Mouse (Mus musculus) C2C12 (cell line): Measurements from ENCODE around the gene Kif26b. TPM values are rescaled to one million over a fixed set of nuclear protein-coding genes. Genes with fewer than 3 reads are reported as not detected.

Experiments used
- H3K27me3 ChIP-seq: one replicate; pipeline ENCODE4 v1.6.1; 2011; ENCODE audit not compliant: control insufficient read depth, insufficient read depth, insufficient read length
- H3K36me3 ChIP-seq: one replicate; pipeline ENCODE4 v1.6.1; 2011; ENCODE audit not compliant: control insufficient read depth, insufficient read depth
- H3K4me3 ChIP-seq: one replicate; pipeline ENCODE4 v1.5.1; 2011; ENCODE audit warnings: mild to moderate bottlenecking, control low read depth; ENCODE audit not compliant: poor library complexity, insufficient read depth, severe bottlenecking
- H3K79me2 ChIP-seq: one replicate; pipeline ENCODE4 v1.6.1; 2011; ENCODE audit not compliant: control insufficient read depth, insufficient read depth
- H3K79me3 ChIP-seq: one replicate; pipeline ENCODE4 v1.6.1; 2011; ENCODE audit warnings: low read depth, control low read depth
- H3ac ChIP-seq: one replicate; pipeline ENCODE3; 2011; ENCODE audit warnings: low read depth; ENCODE audit not compliant: control insufficient read depth, insufficient read length
- CEBPB ChIP-seq: IDR thresholded peaks from one replicate; pipeline ENCODE4 v1.6.1; 2011; ENCODE audit warnings: low read depth, mild to moderate bottlenecking, control low read depth, moderate library complexity
- CTCF ChIP-seq: IDR thresholded peaks from one replicate; pipeline ENCODE4 v1.5.1; 2011; ENCODE audit not compliant: control insufficient read depth, insufficient read depth, insufficient read length
- FOSL1 ChIP-seq: IDR thresholded peaks from one replicate; pipeline ENCODE4 v1.8.0; 2011; ENCODE audit warnings: mild to moderate bottlenecking, low read length; ENCODE audit not compliant: poor library complexity, insufficient read depth, severe bottlenecking
- MAX ChIP-seq: IDR thresholded peaks from one replicate; pipeline ENCODE4 v1.6.1; 2011; ENCODE audit warnings: mild to moderate bottlenecking, control low read depth
- MYOD1 ChIP-seq: IDR thresholded peaks from one replicate; pipeline ENCODE4 v1.6.1; 2011; ENCODE audit warnings: low read depth; ENCODE audit not compliant: control insufficient read depth, insufficient read length
- MYOG ChIP-seq: IDR thresholded peaks from one replicate; pipeline ENCODE4 v1.6.1; 2011; ENCODE audit not compliant: control insufficient read depth, insufficient read length; ENCODE audit errors: extremely low read depth
- USF1 ChIP-seq: IDR thresholded peaks from one replicate; pipeline ENCODE4 v1.6.1; 2011; ENCODE audit warnings: low read depth, mild to moderate bottlenecking, control low read depth, moderate library complexity
- polyA plus RNA-seq: library from polyadenylated mRNA; unstranded; fragments of >200 nt; fragmentation: generic; extraction: Trizol; gene quantifications from one replicate; pipeline ENCODE4 v1.2.1, GENCODE M21; 2012; ENCODE audit warnings: missing spikeins

The Kif26b gene
- polyA plus RNA-seq, 1 experiment: 1.8 TPM

- no peak for TF ChIP-seq CEBPB
- no peak for TF ChIP-seq MYOG
- TF ChIP-seq MAX: no peak
- no peak for TF ChIP-seq USF1
- TF ChIP-seq CTCF: no peak
- TF ChIP-seq FOSL1: no peak
- TF ChIP-seq MYOD1: no peak
- Histone ChIP-seq H3K36me3 (no peaks in the 10 kb centered on the region), H3K79me3 (no peaks in the 10 kb centered on the region), H3K27me3 (no peaks in the 10 kb centered on the region), H3K79me2 (no peaks in the 10 kb centered on the region), H3K4me3 (no peak overlapping the region), H3ac (no peak overlapping the region)
Measured at GRCm38 (mm10) chr1:178840311-178840710, 311.4 kb downstream of the Kif26b start.

- Histone ChIP-seq H3K4me3 (no peak overlapping the region), H3K27me3 (peaks cover 4% of the 10 kb centered on the region), H3K36me3 (no peaks in the 10 kb centered on the region), H3K79me2 (no peaks in the 10 kb centered on the region), H3ac (no peak overlapping the region), H3K79me3 (no peaks in the 10 kb centered on the region)
- no peak for TF ChIP-seq MYOD1
- TF ChIP-seq MAX: no peak
- TF ChIP-seq USF1: no peak
- no peak for TF ChIP-seq CTCF
- TF ChIP-seq FOSL1: no peak
- no peak for TF ChIP-seq CEBPB
- no peak for TF ChIP-seq MYOG
Measured at GRCm38 (mm10) chr1:178844839-178845238, 315.9 kb downstream of the Kif26b start.

DNA sequence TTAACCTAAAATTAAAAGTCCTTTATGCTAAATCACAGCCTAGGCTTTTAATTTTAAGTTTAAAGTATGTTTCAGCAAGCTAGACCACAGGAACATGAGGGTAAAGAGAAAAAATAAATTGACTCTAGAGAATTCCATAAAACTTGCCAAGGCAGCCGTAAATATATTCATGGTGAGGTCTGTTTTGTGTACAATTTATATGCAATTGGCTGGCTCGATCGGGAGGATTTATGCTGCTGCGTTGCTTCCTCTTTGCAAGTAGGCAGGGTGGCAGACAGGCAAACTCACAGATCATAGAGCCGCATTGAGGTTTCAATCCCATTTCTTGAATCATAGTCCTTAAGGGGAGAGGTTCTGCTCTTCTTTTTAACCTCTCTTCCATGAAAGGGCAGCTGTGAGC is 318.6 kb downstream of the Kif26b start:
- no peaks in the 10 kb centered on the region for H3K79me3 ChIP-seq
- no peak for TF ChIP-seq MAX
- no peak for TF ChIP-seq CEBPB
- no peak for TF ChIP-seq MYOD1
- TF ChIP-seq CTCF: no peak
- no peaks in the 10 kb centered on the region for H3K36me3 ChIP-seq
- H3ac ChIP-seq: no peak overlapping the region
- H3K79me2 ChIP-seq: no peaks in the 10 kb centered on the region
- H3K4me3 ChIP-seq: no peak overlapping the region
- H3K27me3 ChIP-seq: peaks cover 4% of the 10 kb centered on the region

DNA sequence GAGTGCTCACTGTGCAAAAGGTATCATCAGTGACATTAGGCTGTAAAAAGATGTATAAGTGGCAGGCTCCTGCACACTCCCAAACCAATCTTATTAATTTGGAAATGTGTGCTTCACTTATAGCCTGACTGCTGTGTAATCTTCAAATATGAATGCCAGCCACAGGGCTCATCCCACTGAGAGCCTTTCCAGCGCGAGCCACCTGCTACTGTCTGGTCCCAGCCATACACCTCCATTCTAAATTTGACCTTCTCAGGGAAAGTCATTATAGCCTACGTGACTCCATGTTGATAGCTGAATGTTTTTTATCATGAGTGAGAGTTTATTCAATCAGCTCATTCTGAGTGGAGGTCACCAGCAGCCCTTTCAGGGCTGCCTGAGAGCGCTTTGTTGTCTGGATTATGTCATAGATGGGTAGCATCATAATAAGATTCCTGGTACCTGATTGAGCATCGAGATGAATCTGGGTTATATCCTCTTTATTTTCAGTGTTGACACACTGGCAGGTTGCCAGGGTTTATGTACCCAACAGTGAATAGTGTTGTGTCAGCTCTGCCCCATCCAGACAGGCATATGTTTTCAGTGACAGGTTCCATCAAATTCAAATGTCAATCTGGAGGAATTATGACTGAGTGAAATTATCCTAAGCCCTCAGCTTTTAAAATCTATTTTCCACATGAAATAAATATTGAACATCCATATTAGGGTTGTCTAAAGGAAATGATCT is 319.6 kb downstream of the Kif26b start:
- no peaks in the 10 kb centered on the region for H3K79me2 ChIP-seq
- H3K4me3 ChIP-seq: no peak overlapping the region
- peaks cover 4% of the 10 kb centered on the region for H3K27me3 ChIP-seq
- H3K79me3 ChIP-seq: no peaks in the 10 kb centered on the region
- H3ac ChIP-seq: no peak overlapping the region
- no peak for TF ChIP-seq MAX
- no peak for TF ChIP-seq FOSL1
- no peak for TF ChIP-seq USF1
- no peak for TF ChIP-seq CTCF
- no peak for TF ChIP-seq CEBPB
- TF ChIP-seq MYOG: no peak
- TF ChIP-seq MYOD1: no peak
- no peaks in the 10 kb centered on the region for H3K36me3 ChIP-seq

- Histone ChIP-seq H3K27me3 (peaks cover 4% of the 10 kb centered on the region), H3ac (no peak overlapping the region), H3K79me2 (no peaks in the 10 kb centered on the region), H3K4me3 (no peak overlapping the region), H3K79me3 (no peaks in the 10 kb centered on the region), H3K36me3 (no peaks in the 10 kb centered on the region)
- no peak for TF ChIP-seq USF1
- TF ChIP-seq MYOG: no peak
- no peak for TF ChIP-seq CTCF
- TF ChIP-seq FOSL1: no peak
- TF ChIP-seq MAX: no peak
- no peak for TF ChIP-seq MYOD1
- TF ChIP-seq CEBPB: no peak
Measured at GRCm38 (mm10) chr1:178850569-178850968, 321.6 kb downstream of the Kif26b start.

DNA sequence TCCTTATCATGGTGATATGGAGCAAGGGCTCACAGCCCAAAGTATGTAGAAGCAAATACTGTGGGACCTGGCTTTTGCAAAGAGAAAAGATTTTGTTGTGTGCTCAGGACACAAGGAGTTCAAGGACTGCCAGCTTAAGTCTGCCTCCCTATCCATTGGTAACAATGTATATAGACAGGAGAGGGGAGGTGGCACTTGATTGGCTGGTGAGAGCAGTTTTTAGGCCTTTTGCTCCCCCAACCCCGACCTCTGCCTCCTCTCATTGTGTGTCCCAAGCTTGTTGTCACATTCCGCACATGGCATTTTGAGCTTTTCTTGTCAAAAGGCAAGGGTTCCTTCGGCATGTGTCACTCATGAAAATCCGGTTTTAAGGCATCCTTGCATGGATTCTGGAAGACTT is 326.0 kb downstream of the Kif26b start:
- Histone ChIP-seq H3K79me2 (no peaks in the 10 kb centered on the region), H3ac (no peak overlapping the region), H3K79me3 (no peaks in the 10 kb centered on the region), H3K4me3 (no peak overlapping the region), H3K36me3 (no peaks in the 10 kb centered on the region), H3K27me3 (no peaks in the 10 kb centered on the region)
- TF ChIP-seq CEBPB (no peak), MAX (no peak), MYOG (no peak), CTCF (no peak), MYOD1 (no peak), USF1 (no peak), FOSL1 (no peak)
